Mouse (Mus musculus): Measurements from ENCODE around the gene Radil.

The Radil gene

GRCm38 (mm10) chr5:142450846-142451245 is 100.1 kb downstream of the Radil start:
- no peak for DNase-seq (ENCODE audit: extremely low read depth, low read depth, low spot score)

- DNase-seq (ENCODE audit: extremely low read depth, low read depth, low spot score) = no peak
Measured at GRCm38 (mm10) chr5:142448623-142449022, 102.3 kb downstream of the Radil start.

DNA sequence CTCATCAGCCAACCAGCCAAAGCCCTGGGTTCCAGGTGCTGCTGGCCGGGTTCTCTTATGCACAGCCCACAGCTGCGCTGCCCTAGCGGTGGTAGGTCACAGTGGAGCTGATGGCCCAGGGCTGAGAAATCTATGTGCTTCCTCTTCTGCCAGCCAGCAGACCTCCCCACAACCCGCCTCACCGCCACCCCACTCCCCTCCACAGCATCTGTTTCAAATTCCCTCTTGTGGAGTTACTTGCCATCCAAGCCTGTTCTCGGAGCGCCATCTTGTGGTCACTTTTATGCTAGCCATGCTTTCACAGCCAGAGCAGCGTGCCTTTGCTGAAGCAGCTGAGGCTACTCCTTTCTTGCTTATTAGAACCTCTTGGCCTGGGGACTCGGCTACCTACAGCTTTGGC is 102.8 kb downstream of the Radil start:
- no peak for DNase-seq (ENCODE audit: extremely low read depth, low read depth, low spot score)

DNA sequence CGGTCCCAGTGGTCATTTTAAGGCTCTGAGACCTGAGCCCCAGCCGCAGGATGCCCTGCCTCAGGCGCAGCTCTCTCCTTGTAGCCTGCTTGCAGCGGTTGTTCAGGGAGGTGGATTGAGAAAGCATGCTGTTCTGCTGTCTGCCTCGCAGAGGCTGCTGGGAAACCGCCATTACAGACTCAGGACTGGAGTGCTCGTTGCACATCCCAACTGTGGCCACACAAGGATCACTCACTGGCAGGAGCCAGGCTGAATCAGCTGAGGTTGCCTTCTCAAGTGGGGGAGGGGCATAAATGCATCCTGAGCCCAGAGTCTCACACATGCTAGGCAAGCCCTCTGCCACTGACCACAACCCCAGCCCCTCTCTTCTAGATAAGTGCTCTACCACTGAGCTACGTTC is 105.2 kb downstream of the Radil start:
- DNase-seq (ENCODE audit: extremely low read depth, low read depth, low spot score) = no peak

GRCm38 (mm10) chr5:142444791-142445531 is 105.9 kb downstream of the Radil start:
- no peak for DNase-seq (ENCODE audit: extremely low read depth, low read depth, low spot score)

GRCm38 (mm10) chr5:142443994-142444393 is 106.9 kb downstream of the Radil start:
- DNase-seq (ENCODE audit: extremely low read depth, low read depth, low spot score) = no peak

- DNase-seq (ENCODE audit: extremely low read depth, low read depth, low spot score) = no peak
Measured at GRCm38 (mm10) chr5:142443514-142443913, 107.4 kb downstream of the Radil start.

GRCm38 (mm10) chr5:142442045-142442440 is 108.9 kb downstream of the Radil start:
- DNase-seq (ENCODE audit: extremely low read depth, low read depth, low spot score) = no peak

GRCm38 (mm10) chr5:142441332-142442044 is 109.4 kb downstream of the Radil start:
- peak; percentile 47 for DNase-seq (ENCODE audit: extremely low read depth, low read depth, low spot score)

DNA sequence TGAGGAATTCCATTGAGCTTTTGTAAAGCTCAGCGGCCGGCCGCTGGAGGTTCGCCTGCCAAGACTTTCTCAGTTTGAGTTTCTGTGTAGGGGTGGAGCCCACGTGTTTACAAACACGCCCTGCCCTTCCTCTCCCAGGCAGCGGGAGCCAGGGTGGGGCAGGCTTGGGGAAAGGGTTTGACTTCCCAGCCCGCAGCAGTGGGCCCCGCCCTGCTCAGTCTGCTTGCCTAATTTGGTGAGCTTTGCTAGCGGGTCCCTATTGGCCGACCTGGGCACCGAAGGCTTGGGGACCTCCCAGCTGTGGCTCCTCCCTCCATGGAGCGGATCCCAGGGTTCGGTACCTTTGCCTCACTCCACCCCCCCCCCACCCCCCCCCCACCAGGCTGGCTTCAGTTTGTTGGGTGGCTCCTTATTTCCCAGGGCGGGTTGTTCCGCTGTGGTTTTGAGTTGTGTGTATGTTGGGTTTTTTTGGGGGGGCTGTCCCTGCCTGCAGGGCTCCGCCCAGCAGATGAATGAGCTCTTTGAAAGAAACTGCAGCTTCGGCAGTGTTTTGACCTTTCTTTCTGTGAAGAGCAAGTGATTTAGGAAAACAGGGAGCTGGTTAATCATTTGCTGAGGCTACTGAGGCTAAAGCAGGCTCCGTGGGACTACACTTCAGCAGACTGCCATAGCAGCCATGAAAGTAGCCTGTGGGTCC is 110.3 kb downstream of the Radil start:
- DNase-seq (ENCODE audit: extremely low read depth, low read depth, low spot score) = peak; percentile 51

GRCm38 (mm10) chr5:142439911-142440432 is 110.9 kb downstream of the Radil start:
- DNase-seq (ENCODE audit: extremely low read depth, low read depth, low spot score) = no peak

GRCm38 (mm10) chr5:142438380-142438938 is 112.4 kb downstream of the Radil start:
- DNase-seq (ENCODE audit: extremely low read depth, low read depth, low spot score) = no peak

DNA sequence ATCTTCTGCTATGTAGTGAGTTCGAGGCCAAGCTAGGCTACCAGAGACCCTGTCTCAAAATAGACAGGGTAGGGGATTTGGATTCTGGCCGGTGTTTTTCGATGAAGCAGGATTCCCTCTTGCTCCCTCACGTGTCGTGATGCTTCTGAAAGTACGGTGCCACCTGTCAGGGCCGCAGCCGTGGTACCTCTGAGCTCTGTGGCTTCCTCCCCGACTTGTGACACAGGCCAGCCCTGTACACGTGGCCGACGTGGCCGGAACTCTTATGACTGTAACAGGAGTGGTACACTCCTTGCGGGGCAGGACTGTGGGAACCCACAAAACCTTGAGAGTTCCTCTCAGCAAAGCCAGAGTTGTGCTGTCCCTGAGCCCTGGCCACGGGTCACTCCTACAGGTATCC is 115.2 kb downstream of the Radil start:
- no peak for DNase-seq (ENCODE audit: extremely low read depth, low read depth, low spot score)
